Mouse (Mus musculus) midbrain, embryonic 14.5 days (tissue): ENCODE measurements around the gene Ajuba. TPM values are rescaled to one million over a fixed set of nuclear protein-coding genes. Genes with fewer than 3 reads are reported as not detected.
A peak's percentile ranks its signal among the peaks of the same experiment; 100 is the strongest.

Experiments used
- ATAC-seq: fragments of 200-750 bp; cut with Nextera tagmentation; 2 replicates; pipeline ENCODE4 v1.8.0; 2017; ENCODE audit warnings: moderate number of reproducible peaks, moderate library complexity; ENCODE audit not compliant: low FRiP score, low TSS enrichment
- DNase-seq: peaks from one replicate; pipeline ENCODE4 v3.0.0-alpha.2; 2015
- H3K27ac ChIP-seq: fragments of 300-500 bp; sonication (generic); replicated peaks from 2 replicates; pipeline ENCODE4 v1.5.1; 2014; ENCODE audit warnings: mild to moderate bottlenecking, low read depth, low read length, moderate library complexity
- H3K27me3 ChIP-seq: fragments of 300-500 bp; sonication (generic); 2 replicates; pipeline ENCODE4 v1.6.1; 2014; ENCODE audit warnings: low read length, control low read depth, mixed read lengths; ENCODE audit not compliant: control insufficient read depth, insufficient read depth
- H3K36me3 ChIP-seq: fragments of 300-500 bp; sonication (generic); 2 replicates; pipeline ENCODE4 v1.6.1; 2014; ENCODE audit warnings: low read length, control low read depth; ENCODE audit not compliant: control insufficient read depth, insufficient read depth
- H3K4me1 ChIP-seq: fragments of 300-500 bp; sonication (generic); 2 replicates; pipeline ENCODE4 v1.6.1; 2014; ENCODE audit warnings: mild to moderate bottlenecking, antibody characterized with exemption, low read length, control low read depth; ENCODE audit not compliant: control insufficient read depth, insufficient read depth
- H3K4me2 ChIP-seq: fragments of 300-500 bp; sonication (generic); 2 replicates; pipeline ENCODE4 v1.6.1; 2014; ENCODE audit warnings: mild to moderate bottlenecking, low read length, moderate library complexity
- H3K4me3 ChIP-seq: fragments of 300-500 bp; sonication (generic); replicated peaks from 2 replicates; pipeline ENCODE4 v1.5.1; 2014; ENCODE audit warnings: low read depth, low read length
- H3K9ac ChIP-seq: fragments of 300-500 bp; sonication (generic); replicated peaks from 2 replicates; pipeline ENCODE4 v1.6.1; 2014; ENCODE audit warnings: mild to moderate bottlenecking, low read length, moderate library complexity
- H3K9me3 ChIP-seq: fragments of 300-500 bp; sonication (generic); 2 replicates; pipeline ENCODE4 v1.6.1; 2016; ENCODE audit warnings: low read length, control low read depth, mixed read lengths; ENCODE audit not compliant: control insufficient read depth
- WGBS: fragments of 180-500 bp; shearing (Covaris S2); extraction: QIAGEN DNeasy Blood & Tissue Kit; methylation state at CpG from one replicate; pipeline ENCODE4 v1.1.7; 2014; 5-methylcytosine and 5-hydroxymethylcytosine counted together
- microRNA counts: library from miRNA; unstranded; fragments of <30 nt; microRNA quantifications from one replicate; lab custom pipeline; 2016
- microRNA-seq: library from miRNA; unstranded; fragments of <30 nt; microRNA quantifications from one replicate; pipeline ENCODE4, GENCODE M21; 2016
- polyA plus RNA-seq: library from polyadenylated mRNA; unstranded; fragments of >200 nt; fragmentation: Nextera tagmentation; extraction: Ambion mirVana; gene quantifications from 2 replicates; pipeline ENCODE4 v1.2.1, GENCODE M21; 2014

The Ajuba gene
- polyA plus RNA-seq, 1 experiment from 2014 or later: 4.8 TPM

DNA sequence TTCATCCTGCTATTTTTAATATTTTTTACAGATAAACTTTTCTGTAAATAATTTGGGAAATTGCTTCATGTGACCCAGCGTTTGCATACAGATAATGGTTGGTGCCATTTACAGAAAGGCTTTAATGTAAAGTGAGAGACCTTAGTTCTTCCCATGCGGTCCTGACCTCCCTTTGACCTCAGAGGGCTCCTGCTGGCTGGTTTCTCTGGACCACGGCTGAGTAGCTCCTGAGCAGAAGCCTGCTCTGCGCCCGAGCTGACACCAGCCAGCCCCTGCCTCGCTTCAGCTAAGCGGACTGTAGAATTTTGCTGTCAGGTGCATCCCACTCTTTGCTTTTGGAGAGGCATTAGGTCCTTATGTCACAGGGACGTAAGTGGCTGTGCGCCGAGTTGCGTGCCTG lies 36.6 kb downstream of the Ajuba start:
- no peak for DNase-seq
- Histone ChIP-seq H3K36me3 (0 out of 2 replicates have a peak, but pooled peaks cover 4% of the 10 kb centered on the region), H3K4me2 (no peak overlapping the region), H3K9ac (no peak overlapping the region), H3K4me3 (no peak overlapping the region), H3K27me3 (no peaks in the 10 kb centered on the region), H3K27ac (no peak overlapping the region), H3K4me1 (no peaks in the 10 kb centered on the region), H3K9me3 (no peaks in the 10 kb centered on the region)
- no peak for ATAC-seq
- WGBS: 56% methylated on average over 11 of the region's 11 CpGs

DNA sequence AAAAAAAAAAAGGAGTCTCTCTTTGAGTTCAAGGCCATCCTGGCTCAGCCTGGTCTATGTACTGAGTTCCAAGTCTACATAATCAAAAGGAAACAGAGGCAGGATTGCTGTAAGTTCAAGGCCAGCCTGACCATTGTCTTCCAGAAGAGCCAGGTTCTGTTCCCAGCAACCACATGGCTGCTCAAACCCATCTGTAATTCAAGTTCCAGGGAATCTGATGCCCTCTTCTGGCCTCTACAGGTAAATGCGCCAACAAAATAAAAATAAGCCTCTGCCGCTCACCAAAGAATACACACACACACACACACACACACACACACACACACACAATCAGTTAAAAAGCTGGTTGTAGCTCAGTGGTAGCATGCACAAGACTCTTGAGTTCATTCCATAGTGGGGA lies 38.8 kb downstream of the Ajuba start:
- Histone ChIP-seq H3K9me3 (no peaks in the 10 kb centered on the region), H3K9ac (no peak overlapping the region), H3K4me2 (no peak overlapping the region), H3K4me1 (no peaks in the 10 kb centered on the region), H3K36me3 (no peaks in the 10 kb centered on the region), H3K4me3 (no peak overlapping the region), H3K27ac (no peak overlapping the region), H3K27me3 (no peaks in the 10 kb centered on the region)
- 90% methylated on average over 2 of the region's 2 CpGs for WGBS
- no peak for DNase-seq
- ATAC-seq: no peak

DNA sequence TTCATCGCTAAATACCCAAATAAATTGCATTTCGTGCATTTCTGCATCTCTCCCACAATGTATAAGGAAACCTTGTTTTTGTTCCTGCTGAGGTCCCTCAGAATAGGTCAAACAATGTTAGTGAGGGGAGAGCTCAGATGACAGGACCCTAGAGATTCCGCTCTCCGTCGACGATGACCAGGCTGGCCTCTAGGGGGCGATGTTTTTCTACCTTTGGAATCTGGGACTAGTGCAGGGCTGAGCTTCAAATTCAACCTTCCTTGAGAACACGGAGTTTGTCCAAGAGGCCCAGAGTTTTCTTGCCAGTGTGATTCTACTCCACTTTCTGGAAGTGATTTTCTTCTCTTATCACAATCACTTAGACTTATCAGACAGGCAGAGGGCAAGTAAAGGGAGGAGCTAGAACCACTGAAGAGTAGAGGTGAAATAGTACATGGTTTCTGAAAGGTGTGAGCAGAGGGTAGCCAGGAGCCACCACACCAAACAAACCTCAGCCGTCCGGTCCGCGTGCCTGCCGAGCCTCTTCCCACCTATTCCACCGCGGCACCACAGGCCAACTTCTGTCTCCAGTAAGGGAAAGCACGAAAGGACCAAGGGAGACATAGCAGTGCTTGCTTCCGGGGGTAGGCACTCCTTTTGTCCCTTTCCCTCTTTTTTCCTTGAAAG lies 48.8 kb downstream of the Ajuba start:
- 0 out of 2 replicates have a peak overlapping the region, but pooled peaks have one; percentile 86 for H3K27ac ChIP-seq
- DNase-seq: peak; percentile 92
- WGBS: 14% methylated on average over 17 of the region's 17 CpGs
- H3K27me3 ChIP-seq: no peaks in the 10 kb centered on the region
- H3K9ac ChIP-seq: no peak overlapping the region
- H3K4me1 ChIP-seq: 0 out of 2 replicates have a peak, but pooled peaks cover 11% of the 10 kb centered on the region
- H3K4me2 ChIP-seq: no peak overlapping the region
- peak; percentile 63; the same call in 1 of the 2 replicates for ATAC-seq
- H3K36me3 ChIP-seq: no peaks in the 10 kb centered on the region
- no peaks in the 10 kb centered on the region for H3K9me3 ChIP-seq
- H3K4me3 ChIP-seq: no peak overlapping the region

DNA sequence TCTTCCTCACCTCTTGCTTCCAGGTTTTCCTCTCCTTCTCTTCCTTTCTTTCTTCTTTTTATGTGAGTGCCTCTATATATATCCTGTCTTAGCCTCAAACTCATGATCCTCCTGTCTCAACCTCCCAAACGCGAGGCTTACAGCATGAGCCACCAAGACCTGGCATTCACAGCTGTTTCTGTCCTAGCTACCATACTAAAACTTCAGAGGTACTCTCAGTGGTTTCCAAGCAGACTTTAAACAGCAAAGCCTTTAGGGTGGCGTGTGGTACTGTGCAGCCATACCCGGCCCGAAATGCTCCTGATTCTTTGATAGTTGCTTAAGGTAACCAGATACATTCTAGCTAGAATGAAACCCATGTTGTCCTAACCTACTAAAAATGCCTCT lies 49.4 kb downstream of the Ajuba start:
- Histone ChIP-seq H3K4me2 (peak overlapping the region; percentile 66), H3K4me1 (0 out of 2 replicates have a peak, but pooled peaks cover 11% of the 10 kb centered on the region), H3K9ac (0 out of 2 replicates have a peak overlapping the region, but pooled peaks have one; percentile 68), H3K27ac (peak overlapping the region; percentile 86), H3K9me3 (no peaks in the 10 kb centered on the region), H3K36me3 (no peaks in the 10 kb centered on the region), H3K27me3 (no peaks in the 10 kb centered on the region), H3K4me3 (peak overlapping the region; percentile 40; the same call in 1 of the 2 replicates)
- peak; percentile 11 for DNase-seq
- WGBS: 28% methylated on average over 5 of the region's 5 CpGs
- no peak for ATAC-seq

DNA sequence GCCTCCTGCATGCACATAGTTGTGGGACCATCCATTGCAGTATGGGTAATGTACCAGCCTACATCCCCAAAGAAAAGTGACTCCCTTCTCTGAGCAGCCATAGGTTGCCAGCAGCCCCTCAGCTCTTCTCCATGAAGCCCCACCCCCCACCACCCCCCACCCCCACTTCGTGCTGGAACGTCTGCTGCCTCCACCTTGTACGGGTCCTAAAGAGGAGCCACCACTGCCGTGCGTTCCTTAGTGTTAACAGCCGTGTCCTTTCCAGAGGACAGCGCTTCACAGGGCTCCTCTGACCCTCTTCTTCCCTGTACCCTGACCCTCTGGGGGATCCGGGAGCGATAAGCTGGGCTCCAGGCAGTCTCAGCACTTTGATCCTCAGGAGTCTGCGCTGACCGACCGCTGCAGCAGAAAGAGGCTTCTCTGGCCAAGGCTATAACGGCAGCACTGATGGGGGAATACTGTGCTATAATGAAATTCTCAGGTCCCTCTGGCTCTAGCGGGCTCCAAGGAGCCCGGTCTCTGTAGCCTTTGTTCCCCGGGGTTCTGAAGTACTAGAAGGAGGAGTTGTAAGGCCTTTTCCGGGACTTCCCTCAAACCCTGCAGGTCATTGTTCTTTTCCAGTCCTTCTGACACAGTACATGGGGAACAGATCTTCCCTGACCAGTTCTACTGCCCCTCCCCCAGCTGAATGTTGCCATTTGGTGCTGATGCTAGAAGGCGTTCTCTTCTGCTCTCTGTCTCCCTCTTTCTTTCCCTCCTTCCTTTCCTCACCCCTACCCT lies 49.9 kb downstream of the Ajuba start:
- H3K4me2 ChIP-seq: peak overlapping the region; percentile 66
- H3K27me3 ChIP-seq: no peaks in the 10 kb centered on the region
- H3K9ac ChIP-seq: peak overlapping the region; percentile 68
- H3K27ac ChIP-seq: peak overlapping the region; percentile 86
- peak; percentile 79 for ATAC-seq
- WGBS: under 1% methylated on average over 18 of the region's 18 CpGs
- H3K9me3 ChIP-seq: no peaks in the 10 kb centered on the region
- H3K36me3 ChIP-seq: no peaks in the 10 kb centered on the region
- peak; percentile 76 for DNase-seq
- H3K4me3 ChIP-seq: peak overlapping the region; percentile 40
- 0 out of 2 replicates have a peak, but pooled peaks cover 11% of the 10 kb centered on the region for H3K4me1 ChIP-seq

DNA sequence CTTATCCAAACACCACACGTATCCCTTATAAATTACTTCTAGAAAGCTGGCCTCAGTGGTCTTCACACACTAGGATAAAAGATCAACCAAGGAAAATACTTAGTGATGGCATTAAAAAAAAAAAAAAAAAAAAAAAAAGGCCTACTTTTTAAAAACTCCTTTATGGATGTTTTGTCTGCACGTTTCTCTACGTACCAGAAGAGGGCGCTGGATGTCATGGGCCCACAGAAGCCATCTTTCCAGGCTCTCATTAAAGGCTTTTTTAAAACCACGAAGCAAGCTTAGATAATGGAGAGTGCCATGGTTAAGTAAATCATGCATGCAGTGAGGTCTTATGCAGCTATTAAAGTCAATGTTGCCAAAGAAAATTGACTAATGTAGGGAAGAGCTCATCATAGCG lies 53.8 kb downstream of the Ajuba start:
- 28% methylated on average over 6 of the region's 6 CpGs for WGBS
- Histone ChIP-seq H3K27me3 (no peaks in the 10 kb centered on the region), H3K4me2 (no peak overlapping the region), H3K9me3 (no peaks in the 10 kb centered on the region), H3K9ac (no peak overlapping the region), H3K36me3 (no peaks in the 10 kb centered on the region), H3K27ac (no peak overlapping the region), H3K4me3 (no peak overlapping the region), H3K4me1 (0 out of 2 replicates have a peak, but pooled peaks cover 11% of the 10 kb centered on the region)
- DNase-seq: peak; percentile 34
- no peak for ATAC-seq

MicroRNA genes within 50 kb of the gene (microRNA counts, 519-probe panel; counts per million panel counts)
- not detected for microRNA mmu-miR-686 (lab: Ali Mortazavi, UCI)

Small RNA genes within 50 kb of the gene (microRNA-seq; reads per million reads assigned to microRNA genes)
- not detected for gene Mir686

Other genes with a start within 250 kb of the Ajuba start
- gene Oxa1l, start 216.7 kb downstream of the Ajuba start, polyA plus RNA-seq: 58.6 and 71.2 TPM in 2 replicates
- gene Slc7a7, start 159.8 kb downstream of the Ajuba start, polyA plus RNA-seq: 3.5 and 4.0 TPM in 2 replicates
- 293 and 337 TPM in 2 replicates for gene Mrpl52, start 150.6 kb downstream of the Ajuba start, polyA plus RNA-seq
- 36.2 and 58.5 TPM in 2 replicates for gene Mmp14, start 145.9 kb downstream of the Ajuba start, polyA plus RNA-seq
- gene Lrp10, start 113.4 kb downstream of the Ajuba start, polyA plus RNA-seq: 26.1 and 27.5 TPM in 2 replicates
- 37.2 and 44.6 TPM in 2 replicates for gene Rem2, start 101.5 kb downstream of the Ajuba start, polyA plus RNA-seq
- 76.9 and 92.5 TPM in 2 replicates for gene Prmt5, start 60.0 kb downstream of the Ajuba start, polyA plus RNA-seq
- gene Haus4, start 22.9 kb downstream of the Ajuba start, polyA plus RNA-seq: 13.3 and 14.7 TPM in 2 replicates
- gene 4931414P19Rik, start 28.4 kb upstream of the Ajuba start, polyA plus RNA-seq: 5.4 and 6.1 TPM in 2 replicates
- 409 and 454 TPM in 2 replicates for gene Psmb5, start 40.5 kb upstream of the Ajuba start, polyA plus RNA-seq
- gene Psmb11, start 43.9 kb upstream of the Ajuba start, polyA plus RNA-seq: 0.18 TPM in 1 of 2 replicates, not detected in the other
- not detected in 2 replicates for gene Gm17606, start 63.4 kb upstream of the Ajuba start, polyA plus RNA-seq
- 11.6 and 12.4 TPM in 2 replicates for gene Cdh24, start 63.8 kb upstream of the Ajuba start, polyA plus RNA-seq
- gene 1700123O20Rik, start 108.7 kb upstream of the Ajuba start, polyA plus RNA-seq: 74.0 and 79.1 TPM in 2 replicates
- gene Acin1, start 109.4 kb upstream of the Ajuba start, polyA plus RNA-seq: 128 and 143 TPM in 2 replicates
- 0.20 TPM in 2 replicates for gene Gm29776, start 121.3 kb upstream of the Ajuba start, polyA plus RNA-seq
- not detected in 2 replicates for gene Cebpe, start 134.6 kb upstream of the Ajuba start, polyA plus RNA-seq
- gene Slc7a8, start 204.4 kb upstream of the Ajuba start, polyA plus RNA-seq: 5.7 and 7.6 TPM in 2 replicates
- not detected in 2 replicates for gene Rnf212b, start 236.6 kb upstream of the Ajuba start, polyA plus RNA-seq